Mouse (Mus musculus): ENCODE results near the gene Nexmif.
A peak's percentile ranks its signal among the peaks of the same experiment; 100 is the strongest.
"Not testable (repeated sequence)": the region's sequence is repeated elsewhere in the genome, so short reads cannot be mapped to it uniquely, and the experiment has no call there.

Nexmif gene

DNA sequence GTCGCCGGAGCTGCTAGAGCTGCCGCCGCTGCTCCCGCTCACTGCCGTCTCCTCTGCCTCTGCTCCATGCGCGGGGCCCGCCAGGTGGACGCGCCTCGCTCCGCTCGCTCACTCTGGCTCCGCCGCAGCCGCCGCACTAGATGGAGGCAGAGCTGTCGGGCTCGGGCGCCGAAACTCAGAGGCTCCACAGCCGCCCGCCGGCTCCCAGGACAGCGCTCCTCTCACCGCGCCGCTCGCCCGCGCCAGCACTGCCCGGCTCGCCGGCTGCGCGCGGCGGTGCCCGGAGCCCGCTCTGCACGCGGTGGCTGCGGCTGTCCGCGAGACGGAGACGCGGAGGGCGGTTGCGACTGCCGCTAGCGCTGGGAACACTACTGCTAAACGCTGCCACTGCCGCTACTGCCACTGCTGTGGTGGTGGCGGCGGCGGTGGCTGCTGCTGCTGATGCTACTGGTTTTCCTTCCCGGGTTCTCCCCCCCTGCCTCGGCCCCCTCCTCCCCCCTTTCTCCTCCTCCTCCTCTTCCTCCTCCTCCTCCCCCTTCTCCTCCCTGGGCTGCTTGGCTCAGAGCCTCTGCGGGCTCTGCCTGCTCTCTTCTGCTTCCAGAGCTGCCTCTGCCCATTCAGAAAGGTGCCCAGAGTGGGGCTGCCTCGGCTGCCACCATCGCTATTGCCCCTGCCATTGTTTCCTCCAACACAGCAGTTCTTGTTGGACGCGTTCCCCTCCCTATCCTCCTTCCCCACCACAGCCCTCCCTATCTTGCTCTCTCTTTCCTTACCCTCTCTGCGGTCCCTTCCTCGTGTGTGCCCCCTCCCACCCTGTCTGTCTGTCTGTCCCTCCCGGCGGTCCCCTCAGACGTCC lies at the start of gene Nexmif:
Gene Nexmif, minus strand, starts transcription at position 450 of the 856 bp plus-strand sequence.
- DNase-seq (ENCODE audit: low spot score) = peak; percentile 10

DNA sequence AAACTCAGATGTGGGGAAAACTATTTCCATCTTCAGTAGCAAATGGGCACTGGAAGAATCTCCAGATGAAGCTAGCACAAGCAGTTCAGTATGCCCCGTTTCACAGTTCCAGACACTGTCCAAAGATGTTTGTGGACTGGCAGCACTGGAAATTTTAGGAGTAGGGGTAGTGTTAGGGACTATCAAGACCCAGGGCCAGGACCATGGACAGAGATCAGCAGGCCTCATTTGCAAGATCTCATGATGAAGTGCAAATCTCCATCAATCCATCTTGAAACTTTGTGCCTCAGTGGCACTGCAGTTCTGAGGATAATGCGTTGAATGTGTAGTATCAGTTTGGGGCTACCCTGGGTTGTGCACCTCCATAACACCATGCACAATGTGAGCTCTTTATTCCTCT lies 7.7 kb upstream of the Nexmif start:
- no peak for DNase-seq (ENCODE audit: low spot score)

DNA sequence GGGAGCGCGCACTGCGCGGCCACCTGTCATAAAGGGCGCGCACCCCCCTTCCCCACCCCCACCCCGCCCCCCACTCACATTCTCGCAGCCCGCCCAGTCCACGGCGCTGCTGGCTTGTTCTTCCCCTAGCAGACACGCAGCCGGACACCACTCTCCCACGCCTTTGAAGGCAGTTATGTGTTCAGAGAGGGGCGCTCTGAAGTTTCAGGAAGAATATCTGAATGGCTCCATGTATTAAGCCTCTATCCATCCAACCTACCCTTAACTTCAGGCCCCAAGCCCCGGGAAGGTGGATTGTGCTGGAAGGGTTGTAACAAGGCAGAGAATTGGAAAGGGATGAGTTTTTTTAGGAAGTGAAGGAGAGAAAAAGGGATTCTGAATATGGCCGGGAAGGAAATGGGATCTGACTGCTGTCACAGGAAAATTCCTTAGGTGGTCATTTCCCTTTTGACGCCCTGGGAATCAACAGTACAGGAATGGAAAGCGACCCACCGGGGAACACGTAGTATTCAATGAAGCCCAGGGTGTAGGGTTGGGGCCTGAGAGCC lies 681 bp upstream of the Nexmif start:
- no peak for DNase-seq (ENCODE audit: low spot score)

DNA sequence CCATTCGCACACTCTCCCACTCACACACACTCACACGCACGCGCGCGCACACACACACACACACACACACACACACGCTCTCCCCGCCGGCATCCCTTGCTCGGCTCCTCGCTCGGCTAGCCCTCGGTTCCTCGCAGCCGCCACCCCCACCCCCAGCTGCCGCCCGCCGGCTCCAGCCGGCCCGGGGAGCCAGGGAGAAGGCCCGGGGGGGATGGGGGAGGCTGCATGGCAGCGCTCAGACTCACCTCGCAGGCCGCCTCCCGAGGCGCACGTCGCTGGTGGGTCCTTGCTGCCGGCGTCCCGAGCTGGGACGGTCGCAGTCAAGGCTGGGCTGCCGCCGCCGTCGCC lies 623 bp downstream of the Nexmif start:
- peak; percentile 7 for DNase-seq (ENCODE audit: low spot score)

DNA sequence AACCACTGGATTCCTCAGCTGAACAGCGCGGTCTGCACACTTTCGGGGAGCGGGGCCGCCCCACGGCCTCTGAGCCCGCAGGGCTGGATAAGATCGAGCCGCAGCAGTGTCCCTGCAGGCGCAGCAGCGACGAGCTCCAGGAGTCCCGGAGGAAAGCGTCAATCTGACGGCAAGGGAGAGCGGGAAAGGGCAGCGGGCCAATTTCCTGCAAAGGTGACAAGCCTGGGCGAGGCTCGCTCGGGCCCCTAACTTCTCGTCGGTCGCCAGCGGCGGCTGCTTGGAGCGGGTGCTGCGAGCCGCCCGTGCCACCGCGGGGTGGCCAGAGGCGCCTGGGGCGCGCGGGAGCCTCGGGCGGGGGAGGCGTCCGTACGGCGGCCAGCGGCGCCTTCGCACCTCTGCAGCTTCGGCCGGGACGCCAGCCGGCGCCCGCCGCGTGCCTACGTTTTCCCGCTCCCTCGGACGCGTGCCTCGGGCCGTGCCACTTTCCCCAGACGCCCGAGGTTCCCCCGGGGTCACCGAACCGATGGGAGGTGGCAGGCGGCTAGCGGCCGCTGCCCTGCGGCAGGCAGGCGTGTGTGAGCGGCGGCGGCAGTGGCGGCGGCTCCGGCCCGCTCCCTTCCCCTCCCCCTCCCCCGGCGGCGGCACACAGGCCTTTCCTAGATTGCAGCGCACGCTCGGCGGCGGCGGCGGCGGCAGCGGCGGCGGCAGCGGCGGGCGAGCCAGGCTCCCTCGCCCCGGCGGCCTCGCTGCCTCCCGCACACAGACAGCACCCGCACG lies 1.2 kb downstream of the Nexmif start:
- no peak for DNase-seq (ENCODE audit: low spot score)

DNA sequence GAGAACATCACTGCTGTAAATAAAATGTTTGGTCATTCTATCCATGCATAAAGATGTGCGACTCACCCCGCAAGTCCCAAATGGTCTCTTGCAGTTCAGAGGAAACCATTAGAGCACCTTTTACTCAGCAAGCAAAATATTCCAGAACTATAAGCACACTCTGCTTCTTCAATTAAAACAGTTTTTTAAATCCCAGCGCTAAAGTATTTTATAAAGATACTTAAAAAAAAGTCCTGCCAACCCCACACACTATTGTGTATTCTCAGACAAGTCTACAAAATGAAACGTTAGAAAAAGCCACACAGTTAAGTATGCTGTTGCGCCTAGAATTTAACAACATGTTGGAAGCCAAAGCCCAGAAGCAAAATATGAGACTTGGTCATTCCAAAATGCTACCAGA lies 1.9 kb downstream of the Nexmif start:
- no peak for DNase-seq (ENCODE audit: low spot score)

DNA sequence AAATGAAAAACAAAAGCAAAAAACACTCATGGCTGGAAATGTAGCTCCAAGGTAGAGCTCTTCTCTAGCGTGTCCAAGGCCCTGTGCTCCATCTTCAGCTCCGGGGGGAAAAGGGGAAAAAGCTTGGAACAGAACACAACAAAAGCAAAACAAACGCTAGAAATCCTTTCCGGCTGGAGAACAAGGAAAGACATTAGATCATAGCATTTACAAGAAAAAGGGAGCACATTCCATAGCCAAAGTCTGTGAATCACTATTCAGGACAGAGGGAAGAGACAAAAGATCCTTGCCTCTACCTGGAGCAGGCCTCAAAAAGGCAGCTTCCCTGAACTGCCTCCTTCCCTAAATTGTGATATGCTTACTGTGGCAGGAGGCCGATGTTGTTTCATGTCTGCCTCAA lies 4.4 kb downstream of the Nexmif start:
- no peak for DNase-seq (ENCODE audit: low spot score)

DNA sequence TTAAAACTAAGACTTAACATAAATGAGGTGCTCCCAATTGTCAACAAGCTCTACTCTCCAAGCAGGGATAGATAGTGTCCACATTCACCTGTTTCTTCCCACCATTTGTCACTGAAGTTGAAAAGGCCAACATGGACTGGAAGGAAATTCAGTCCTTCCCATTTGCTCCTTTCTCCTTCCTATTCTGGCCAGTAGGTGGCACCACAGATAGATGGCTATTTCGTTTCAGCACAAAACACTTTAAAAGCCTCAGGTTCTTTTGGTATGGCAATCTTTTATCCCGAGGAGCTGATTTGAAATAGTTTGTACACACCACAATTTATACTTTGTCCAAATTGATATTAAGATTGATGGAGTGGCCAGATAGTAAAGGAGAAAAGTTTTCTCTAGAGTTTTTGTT lies 21.7 kb downstream of the Nexmif start:
- DNase-seq (ENCODE audit: low spot score) = no peak

DNA sequence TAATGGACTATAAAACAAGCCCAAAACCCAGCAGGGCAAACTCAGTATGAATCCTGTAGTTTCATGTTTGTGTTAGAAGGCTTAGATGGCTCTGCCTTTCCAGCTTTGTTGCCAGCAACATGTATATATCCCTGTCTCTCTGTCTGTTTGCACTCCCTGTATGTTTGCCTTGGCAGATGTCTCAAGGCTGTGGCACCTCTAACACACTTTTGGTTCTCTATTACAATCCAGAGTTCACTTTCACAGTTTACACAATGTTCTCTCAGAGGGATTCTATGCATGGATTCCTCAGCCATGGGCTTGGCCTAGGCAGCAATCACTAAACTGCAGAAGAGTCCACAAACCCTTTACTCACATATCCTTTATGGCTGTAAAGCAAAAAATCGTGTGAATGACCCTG lies 50.9 kb downstream of the Nexmif start:
- DNase-seq (ENCODE audit: low spot score) = no peak

DNA sequence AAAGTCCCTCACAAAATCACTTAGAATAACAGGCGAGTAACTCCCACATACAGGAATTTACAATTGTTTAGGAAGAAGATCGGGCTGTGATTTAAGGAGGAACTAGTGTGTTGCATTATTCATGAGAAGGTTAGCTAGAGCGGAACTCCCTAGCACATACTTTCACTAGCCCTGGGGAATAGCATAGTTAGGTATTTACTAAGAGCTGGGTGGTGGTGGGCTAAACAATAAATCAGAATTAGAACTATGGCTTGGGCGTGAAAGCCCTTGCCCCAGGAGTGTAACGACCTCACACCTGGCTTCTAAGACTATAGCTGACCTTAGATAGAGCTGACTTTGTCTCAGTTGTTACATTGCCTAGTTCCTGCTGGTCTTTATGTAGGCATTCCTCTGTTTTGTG lies 85.7 kb downstream of the Nexmif start:
- not testable (repeated sequence) for DNase-seq (ENCODE audit: low spot score)

DNA sequence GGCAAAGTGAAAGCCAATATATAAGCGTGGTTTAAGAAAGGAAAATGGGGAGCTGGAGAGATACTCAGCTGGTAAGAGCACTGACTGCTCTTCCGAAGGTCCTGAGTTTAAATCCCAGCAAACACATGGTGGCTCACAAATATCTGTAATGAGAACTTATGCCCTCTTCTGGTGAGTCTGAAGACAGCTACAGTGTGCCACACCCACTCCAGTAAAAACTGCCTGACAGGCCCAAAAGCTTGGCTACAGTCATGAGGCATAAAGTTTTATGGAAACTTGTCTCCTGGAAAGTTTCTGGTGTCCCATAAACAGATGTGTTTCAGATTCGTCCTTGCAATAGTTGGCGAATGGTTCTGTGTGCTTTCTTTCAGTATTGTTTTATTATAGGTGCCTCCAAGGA lies 86.4 kb downstream of the Nexmif start:
- DNase-seq (ENCODE audit: low spot score) = no peak

DNA sequence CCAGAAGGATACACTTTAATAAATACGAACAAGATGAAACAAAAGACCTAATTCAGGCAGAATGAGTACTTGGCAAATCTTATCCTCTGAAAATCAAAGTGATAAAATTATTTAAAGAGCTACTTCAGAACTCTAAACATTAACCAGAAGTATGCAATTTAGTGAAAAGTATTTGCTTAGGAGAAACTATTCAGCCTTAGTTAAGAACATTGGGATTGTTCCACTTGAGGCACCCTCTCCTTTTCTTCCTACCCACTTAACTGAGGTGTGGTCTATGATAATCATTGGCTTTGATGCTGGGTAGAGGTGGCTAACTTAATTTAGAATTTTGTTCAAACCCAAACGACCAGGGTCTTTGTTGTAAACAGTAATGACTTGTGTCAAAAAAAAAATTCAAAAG lies 146.1 kb downstream of the Nexmif start:
- no peak for DNase-seq (ENCODE audit: low spot score)

DNA sequence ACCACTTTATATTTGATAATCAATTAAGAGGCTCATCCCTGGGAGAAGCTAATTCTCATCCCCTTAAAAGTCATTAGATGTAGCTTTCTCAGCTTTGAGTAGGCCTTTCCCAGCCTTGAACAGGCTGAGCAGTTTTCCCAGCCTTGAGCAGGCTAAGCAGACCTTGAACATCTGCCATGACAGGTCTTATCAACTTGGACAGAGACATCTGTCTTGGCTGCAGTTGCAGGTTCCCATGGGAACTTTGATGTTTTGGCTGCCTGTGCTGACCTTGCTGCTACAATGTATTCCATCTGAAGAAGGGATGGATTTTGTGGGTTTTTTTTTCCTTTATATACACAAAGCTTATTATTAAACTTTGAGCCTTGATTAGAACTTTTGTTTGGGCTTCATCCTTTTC lies 160.7 kb downstream of the Nexmif start:
- DNase-seq (ENCODE audit: low spot score) = no peak

DNA sequence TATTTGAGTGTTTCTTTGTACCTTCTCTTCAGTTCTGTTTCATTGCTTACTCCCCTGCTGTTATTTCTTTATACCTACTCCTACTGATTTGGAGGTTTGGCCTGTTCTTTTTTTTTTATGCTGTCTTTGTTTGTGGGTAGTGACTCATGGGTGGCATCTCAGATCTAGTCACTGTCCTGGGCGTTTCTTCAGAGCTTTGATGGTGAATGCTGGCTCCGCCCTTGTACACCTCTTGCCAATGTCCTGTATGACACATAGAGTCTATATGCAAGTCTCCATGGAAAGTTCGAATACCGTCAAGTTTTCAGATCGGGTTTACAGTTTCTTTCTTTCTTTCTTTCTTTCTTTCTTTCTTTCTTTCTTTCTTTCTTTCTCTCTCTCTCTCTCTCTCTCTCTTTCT lies 167.1 kb downstream of the Nexmif start:
- DNase-seq (ENCODE audit: low spot score) = no peak

DNA sequence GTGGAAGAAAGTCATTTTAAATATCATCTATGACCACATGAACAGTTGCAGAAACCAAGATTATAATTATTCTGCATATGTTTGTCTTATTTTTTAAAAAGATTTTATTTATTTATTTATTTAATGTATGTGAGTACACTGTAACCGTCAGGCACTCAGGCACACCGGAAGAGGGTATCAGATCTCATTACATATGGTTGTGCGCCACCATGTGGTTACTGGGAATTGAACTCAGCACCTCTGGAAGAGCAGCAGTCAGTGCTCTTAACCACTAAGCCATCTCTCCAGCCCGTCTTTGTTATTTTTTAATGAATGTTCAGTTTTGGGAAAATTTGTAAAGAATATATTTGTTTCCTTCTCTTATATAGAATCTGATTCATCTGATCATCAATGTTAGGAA lies 168.2 kb downstream of the Nexmif start:
- DNase-seq (ENCODE audit: low spot score) = no peak

Measured in left cerebral cortex, adult 11 months (tissue).